Mouse (Mus musculus) left cerebral cortex, adult 6 months (tissue): ENCODE results near the gene B3gnt2. TPM values are rescaled to one million over a fixed set of nuclear protein-coding genes. Genes with fewer than 3 reads are reported as not detected.

Experiments used
- long read RNA-seq, 2 experiments: library from polyadenylated mRNA; unstranded; transcript quantifications; one replicate each; pipeline ENCODE4 v2.0.0; 2019 to 2020
- polyA plus RNA-seq: library from polyadenylated mRNA; unstranded; fragments of <200 nt; fragmentation: Nextera tagmentation; gene quantifications from 2 replicates; pipeline ENCODE4 v1.2.3, GENCODE M21; 2021

Gene B3gnt2
- polyA plus RNA-seq: 11.7 and 16.8 TPM in 2 replicates
- long read RNA-seq, experiment 1, transcript B3gnt2-201 (2 exons, 2,602 nt): minor isoform, 11 of 450 reads
- long read RNA-seq, experiment 1, transcript B3gnt2-202 (2 exons, 3,057 nt): major isoform, 415 of 450 reads
- long read RNA-seq, experiment 1, partial matches to known transcripts: 0 of 450 reads
- long read RNA-seq, experiment 1, other reads (novel, unspliced or antisense): 24 of 450 reads
- long read RNA-seq, experiment 2, transcript B3gnt2-202 (2 exons, 3,057 nt): major isoform, 37 of 47 reads
- long read RNA-seq, experiment 2, partial matches to known transcripts: 0 of 47 reads
- long read RNA-seq, experiment 2, other reads (novel, unspliced or antisense): 10 of 47 reads

DNA sequence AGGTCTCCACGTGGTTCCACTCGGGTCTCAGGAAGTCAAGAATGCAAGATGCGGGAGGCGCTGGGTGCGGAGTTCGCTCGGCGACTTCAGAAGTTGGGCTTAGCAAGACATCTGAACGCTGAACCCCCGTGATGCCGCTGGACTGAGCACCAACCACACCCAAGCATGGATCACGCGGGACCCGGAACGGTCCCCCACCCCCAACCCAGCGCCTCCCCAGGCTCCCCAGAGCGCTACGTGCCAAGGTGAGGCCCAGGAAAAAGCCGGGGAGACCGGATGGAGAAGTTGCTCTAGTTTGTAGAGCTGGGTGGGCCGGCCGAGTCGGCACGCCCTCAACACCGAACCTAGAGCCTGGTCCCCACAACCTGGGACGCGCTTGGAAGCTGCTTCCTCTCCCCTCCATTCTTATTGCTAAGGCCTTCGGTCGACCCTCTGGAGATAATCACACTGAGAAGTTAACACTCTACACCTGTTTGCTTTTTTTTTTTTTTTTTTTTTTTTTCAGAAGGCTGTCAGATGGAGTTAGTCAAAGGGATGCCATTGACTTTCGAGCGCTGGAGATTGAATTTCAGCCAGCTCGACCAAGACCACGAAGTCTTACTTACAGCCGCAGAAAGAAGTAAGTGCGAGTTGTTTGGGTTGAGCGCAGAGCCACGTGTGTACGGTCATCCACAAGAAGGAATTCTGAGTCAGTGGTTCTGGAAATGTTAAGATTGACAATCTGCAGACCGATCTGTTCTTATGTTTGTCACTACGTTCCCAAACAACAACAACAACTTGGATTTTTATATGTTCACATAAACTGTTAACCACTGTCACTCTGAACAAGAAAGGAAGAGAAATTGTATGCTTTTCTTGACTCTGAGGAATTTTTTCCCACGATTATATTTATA lies at the start of gene B3gnt2:
B3gnt2 (minus strand) TSS at position 627 of the 893 bp plus-strand sequence.

Other genes starting within 250 kb of the B3gnt2 start
- 5.5 and 10.3 TPM in 2 replicates for gene Zrsr1, start 111.0 kb upstream of the B3gnt2 start, polyA plus RNA-seq
- 9.7 and 11.0 TPM in 2 replicates for gene Gm28048, start 121.1 kb upstream of the B3gnt2 start, polyA plus RNA-seq
- gene Commd1, start 121.4 kb upstream of the B3gnt2 start, polyA plus RNA-seq: 109 and 174 TPM in 2 replicates
- 168 and 194 TPM in 2 replicates for gene Cct4, start 129.6 kb upstream of the B3gnt2 start, polyA plus RNA-seq
- gene Fam161a, start 146.6 kb upstream of the B3gnt2 start, polyA plus RNA-seq: 2.4 and 2.9 TPM in 2 replicates